Mouse (Mus musculus) heart, embryonic 14.5 days (tissue): Measurements from ENCODE around the gene Ldlrad3. TPM values are rescaled to one million over a fixed set of nuclear protein-coding genes. Genes with fewer than 3 reads are reported as not detected.

ENCODE experiments used
- ATAC-seq: fragments of 200-750 bp; cut with Nextera tagmentation; 2 replicates; pipeline ENCODE4 v1.8.0; 2017; ENCODE audit warnings: low read depth, moderate TSS enrichment; ENCODE audit not compliant: insufficient number of reproducible peaks, insufficient read depth, low FRiP score
- H3K27ac ChIP-seq, 2 experiments: fragments of 200-500 bp in 1 of 2; fragments of 300-500 bp in 1 of 2; sonication (generic) in 1 of 2; replicated peaks in 1 of 2; 2 replicates each; pipeline ENCODE4 v1.5.1; 2012 to 2014; ENCODE audit warnings: low read depth in 2 of 2, low read length in 2 of 2, control low read depth in 1 of 2, mild to moderate bottlenecking in 1 of 2, mixed read lengths in 1 of 2; ENCODE audit not compliant: control insufficient read depth in 1 of 2, insufficient read depth in 1 of 2
- H3K27me3 ChIP-seq: fragments of 300-500 bp; sonication (generic); 2 replicates; pipeline ENCODE4 v1.6.1; 2014; ENCODE audit warnings: mild to moderate bottlenecking, low read length, control low read depth; ENCODE audit not compliant: control insufficient read depth, insufficient read depth
- H3K36me3 ChIP-seq: fragments of 300-500 bp; sonication (generic); 2 replicates; pipeline ENCODE4 v1.6.1; 2014; ENCODE audit warnings: mild to moderate bottlenecking, control low read depth, low read length, mixed read lengths; ENCODE audit not compliant: control insufficient read depth, insufficient read depth
- H3K4me1 ChIP-seq, 2 experiments: fragments of 200-500 bp in 1 of 2; fragments of 300-500 bp in 1 of 2; sonication (generic) in 1 of 2; 2 replicates each; pipeline ENCODE4 v1.6.1; 2012 to 2014; ENCODE audit warnings: low read length in 2 of 2, control low read depth in 1 of 2, mixed read lengths in 1 of 2; ENCODE audit not compliant: control insufficient read depth in 2 of 2, insufficient read depth in 2 of 2
- H3K4me2 ChIP-seq: fragments of 300-500 bp; sonication (generic); 2 replicates; pipeline ENCODE4 v1.6.1; 2014; ENCODE audit warnings: mild to moderate bottlenecking, low read length
- H3K4me3 ChIP-seq, 2 experiments: fragments of 200-500 bp in 1 of 2; fragments of 300-500 bp in 1 of 2; sonication (generic) in 1 of 2; 2 replicates each; pipeline ENCODE4 v1.5.1; 2012 to 2014; ENCODE audit warnings: low read length in 2 of 2, mild to moderate bottlenecking in 2 of 2, control low read depth in 1 of 2, low read depth in 1 of 2, moderate library complexity in 1 of 2; ENCODE audit not compliant: control insufficient read depth in 1 of 2, insufficient read depth in 1 of 2
- H3K9ac ChIP-seq: fragments of 300-500 bp; sonication (generic); 2 replicates; pipeline ENCODE4 v1.6.1; 2014; ENCODE audit warnings: mild to moderate bottlenecking, low read length
- H3K9me3 ChIP-seq: fragments of 300-500 bp; sonication (generic); 2 replicates; pipeline ENCODE4 v1.6.1; 2016; ENCODE audit warnings: low read length, control low read depth; ENCODE audit not compliant: control insufficient read depth
- WGBS: fragments of 180-500 bp; shearing (Covaris S2); extraction: QIAGEN DNeasy Blood & Tissue Kit; methylation state at CpG from one replicate; pipeline ENCODE4 v1.1.7; 2014; 5-methylcytosine and 5-hydroxymethylcytosine counted together
- polyA plus RNA-seq: library from polyadenylated mRNA; unstranded; fragments of >200 nt; fragmentation: Nextera tagmentation; extraction: Ambion mirVana; gene quantifications from 2 replicates; pipeline ENCODE4 v1.2.1, GENCODE M21; 2014

Ldlrad3 gene
- polyA plus RNA-seq, 1 experiment from 2014 or later, result 13.7 TPM

GRCm38 (mm10) chr2:102021371-102022084, 164.7 kb downstream of the Ldlrad3 start:
- Histone ChIP-seq H3K27me3 (no peaks in the 10 kb centered on the region), H3K4me1 (peaks cover 0 to 4% of the 10 kb centered on the region in 2 experiments; a peak in 2 of 4 replicates), H3K4me3 (no peak overlapping the region), H3K4me2 (no peak overlapping the region), H3K36me3 (no peaks in the 10 kb centered on the region), H3K27ac (no peak overlapping the region), H3K9ac (no peak overlapping the region), H3K9me3 (no peaks in the 10 kb centered on the region)
- WGBS, result 47% methylated on average over 11 of the region's 11 CpGs
- ATAC-seq, result no peak

- no peak for ATAC-seq
- Histone ChIP-seq H3K4me2 (no peak overlapping the region), H3K9ac (no peak overlapping the region), H3K9me3 (no peaks in the 10 kb centered on the region), H3K36me3 (no peaks in the 10 kb centered on the region), H3K27me3 (no peaks in the 10 kb centered on the region), H3K27ac (no peak overlapping the region), H3K4me1 (peaks cover 0 to 4% of the 10 kb centered on the region in 2 experiments; a peak in 2 of 4 replicates), H3K4me3 (no peak overlapping the region)
- WGBS, result 93% methylated on average over 3 of the region's 3 CpGs
Measured at GRCm38 (mm10) chr2:102020546-102020945, 165.6 kb downstream of the Ldlrad3 start.

- Histone ChIP-seq H3K27me3 (no peaks in the 10 kb centered on the region), H3K9me3 (no peaks in the 10 kb centered on the region), H3K4me1 (peaks cover 3 to 11% of the 10 kb centered on the region in 2 experiments), H3K4me3 (no peak overlapping the region), H3K27ac (no peak overlapping the region), H3K4me2 (no peak overlapping the region), H3K36me3 (no peaks in the 10 kb centered on the region), H3K9ac (no peak overlapping the region)
- ATAC-seq, result no peak
- 81% methylated on average over 6 of the region's 6 CpGs for WGBS
Measured at GRCm38 (mm10) chr2:102014538-102015113, 171.6 kb downstream of the Ldlrad3 start.

- Histone ChIP-seq H3K36me3 (no peaks in the 10 kb centered on the region), H3K4me3 (no peak overlapping the region), H3K9ac (no peak overlapping the region), H3K27me3 (no peaks in the 10 kb centered on the region), H3K9me3 (no peaks in the 10 kb centered on the region), H3K27ac (no peak overlapping the region), H3K4me2 (no peak overlapping the region), H3K4me1 (peaks cover 8 to 16% of the 10 kb centered on the region in 2 experiments)
- ATAC-seq, result no peak
- WGBS, result 56% methylated on average over 6 of the region's 6 CpGs
Measured at GRCm38 (mm10) chr2:102011311-102011975, 174.7 kb downstream of the Ldlrad3 start.

- Histone ChIP-seq H3K9ac (no peak overlapping the region), H3K4me2 (no peak overlapping the region), H3K27me3 (no peaks in the 10 kb centered on the region), H3K4me3 (no peak overlapping the region), H3K27ac (no peak overlapping the region), H3K9me3 (no peaks in the 10 kb centered on the region), H3K4me1 (peaks cover 22 to 33% of the 10 kb centered on the region in 2 experiments), H3K36me3 (no peaks in the 10 kb centered on the region)
- WGBS, result 87% methylated on average over 6 of the region's 6 CpGs
- ATAC-seq, result no peak
Measured at GRCm38 (mm10) chr2:102009766-102010265, 176.4 kb downstream of the Ldlrad3 start.

GRCm38 (mm10) chr2:102006143-102006542, 180.0 kb downstream of the Ldlrad3 start:
- H3K9ac ChIP-seq, result peak overlapping the region; percentile 49
- H3K4me2 ChIP-seq, result peak overlapping the region; percentile 48
- no peaks in the 10 kb centered on the region for H3K27me3 ChIP-seq
- H3K27ac ChIP-seq, result peak overlapping the region; percentile 94 to 95
- peaks cover 43 to 58% of the 10 kb centered on the region in 2 experiments for H3K4me1 ChIP-seq
- WGBS, result 3% methylated on average over 4 of the region's 4 CpGs
- no peak overlapping the region for H3K4me3 ChIP-seq
- peak; percentile 29; the same call in 1 of the 2 replicates for ATAC-seq
- H3K36me3 ChIP-seq, result no peaks in the 10 kb centered on the region
- no peaks in the 10 kb centered on the region for H3K9me3 ChIP-seq

GRCm38 (mm10) chr2:102005377-102006007, 180.7 kb downstream of the Ldlrad3 start:
- no peaks in the 10 kb centered on the region for H3K27me3 ChIP-seq
- ATAC-seq, result peak; percentile 23
- peaks cover 43 to 62% of the 10 kb centered on the region in 2 experiments for H3K4me1 ChIP-seq
- H3K27ac ChIP-seq, result peak overlapping the region; percentile 94 to 95
- no peaks in the 10 kb centered on the region for H3K36me3 ChIP-seq
- no peaks in the 10 kb centered on the region for H3K9me3 ChIP-seq
- peak overlapping the region; percentile 48 for H3K4me2 ChIP-seq
- H3K9ac ChIP-seq, result peak overlapping the region; percentile 49
- WGBS, result 4% methylated on average over 8 of the region's 8 CpGs
- H3K4me3 ChIP-seq, result no peak overlapping the region
